Mouse (Mus musculus) kidney, adult 2 months (tissue): ENCODE measurements around the gene Taar8a. TPM values are rescaled to one million over a fixed set of nuclear protein-coding genes. Genes with fewer than 3 reads are reported as not detected.
"Not testable (repeated sequence)": the region's sequence is repeated elsewhere in the genome, so short reads cannot be mapped to it uniquely, and the experiment has no call there.

Experiments used
- DNase-seq: peaks from one replicate; pipeline ENCODE4 v3.0.0; 2021
- H3K27ac ChIP-seq: fragments of 200-500 bp; 2 replicates; pipeline ENCODE4 v1.5.1; 2012; ENCODE audit warnings: low read depth, low read length, control low read depth, inconsistent platforms; ENCODE audit not compliant: insufficient read depth
- H3K27me3 ChIP-seq: fragments of 200-500 bp; replicated peaks from 2 replicates; pipeline ENCODE4 v1.6.1; 2012; ENCODE audit warnings: mild to moderate bottlenecking, moderate library complexity, low read length, inconsistent platforms; ENCODE audit not compliant: control insufficient read depth, insufficient read depth
- H3K36me3 ChIP-seq: fragments of 200-500 bp; 2 replicates; pipeline ENCODE4 v1.6.1; 2012; ENCODE audit warnings: mild to moderate bottlenecking, moderate library complexity, low read length, inconsistent platforms; ENCODE audit not compliant: control insufficient read depth, insufficient read depth
- H3K4me1 ChIP-seq: fragments of 200-500 bp; 2 replicates; pipeline ENCODE4 v1.6.1; 2011; ENCODE audit warnings: low read length; ENCODE audit not compliant: control insufficient read depth, insufficient read depth
- H3K4me3 ChIP-seq: fragments of 200-500 bp; 2 replicates; pipeline ENCODE4 v1.5.1; 2011; ENCODE audit warnings: mild to moderate bottlenecking, low read depth, low read length, control low read depth; ENCODE audit not compliant: insufficient read depth
- CTCF ChIP-seq: fragments of 200-500 bp; conservative IDR thresholded peaks from 2 replicates; pipeline ENCODE4 v1.5.1; 2011; ENCODE audit warnings: low read depth, mild to moderate bottlenecking, control low read depth, low read length, moderate library complexity, mixed read lengths; ENCODE audit not compliant: insufficient read depth, insufficient read length
- POLR2A ChIP-seq: fragments of 200-500 bp; IDR thresholded peaks from one replicate; pipeline ENCODE4 v1.6.1; 2011; ENCODE audit warnings: low read depth, low read length, control low read depth
- WGBS: fragments of 180-500 bp; shearing (Covaris S2); methylation state at CpG from one replicate; pipeline ENCODE4 v1.1.7; 2018; 5-methylcytosine and 5-hydroxymethylcytosine counted together
- polyA plus RNA-seq: library from polyadenylated mRNA; depleted of rRNA; stranded (reverse); fragments of >200 nt; gene quantifications from 2 replicates; pipeline ENCODE4 v1.2.3, GENCODE M21; 2012; rRNA removed

Gene Taar8a
- polyA plus RNA-seq, result not detected in 2 replicates

DNA sequence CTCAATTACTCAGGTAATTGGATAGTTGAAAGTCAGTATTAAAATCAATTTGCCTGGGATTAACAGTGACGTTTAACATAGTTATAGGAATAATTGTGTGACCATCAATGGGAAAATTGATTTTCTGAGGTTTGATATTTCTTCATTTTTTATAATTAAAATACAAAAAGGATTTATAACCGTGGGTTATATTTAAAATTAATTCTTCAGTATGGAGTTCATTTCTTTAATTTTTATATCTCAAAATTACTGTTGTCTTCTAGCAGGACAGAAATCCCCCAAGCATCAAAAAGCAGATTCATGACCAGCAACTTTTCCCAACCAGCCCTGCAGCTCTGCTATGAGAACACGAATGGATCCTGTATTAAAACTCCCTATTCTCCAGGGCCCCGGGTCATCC, at the start of gene Taar8a:
Gene Taar8a (plus strand): TSS at position 301 of the 400 bp plus-strand sequence.
- H3K27ac ChIP-seq, H3K4me3 ChIP-seq, DNase-seq, H3K4me1 ChIP-seq, H3K36me3 ChIP-seq, H3K27me3 ChIP-seq: not testable (repeated sequence)
- 94% methylated on average over 2 of the region's 4 CpGs for WGBS

DNA sequence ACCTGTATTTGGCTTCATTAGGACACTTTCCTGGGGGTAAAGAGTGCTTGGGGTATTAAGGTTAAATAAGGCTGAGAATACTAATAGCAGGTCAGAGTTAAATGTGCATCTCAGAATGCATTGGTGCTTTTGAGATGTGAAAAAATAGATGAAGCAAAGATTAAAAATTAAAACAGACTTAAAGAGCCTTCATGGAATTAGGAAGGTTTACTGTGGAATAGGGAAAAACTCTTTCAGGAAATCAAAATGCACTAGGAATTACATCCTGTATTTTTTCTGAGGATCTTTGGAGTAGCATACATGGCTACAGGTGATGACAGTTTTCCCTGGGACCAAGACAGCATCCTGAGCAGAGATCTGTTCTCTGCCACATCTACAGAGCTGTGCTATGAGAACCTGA, 49.4 kb upstream of the Taar8a start, which contains the start of gene Taar7d:
Gene Taar7d (plus strand): TSS at position 301 of the 400 bp plus-strand sequence.
- TF ChIP-seq CTCF (no peak), POLR2A (no peak)
- Histone ChIP-seq H3K4me3 (no peak within 1 kb of the TSS), H3K27me3 (no peaks in the 10 kb centered on the region), H3K36me3 (no peaks in the 10 kb centered on the region), H3K4me1 (no peaks in the 10 kb centered on the region), H3K27ac (no peak within 1 kb of the TSS)
- DNase-seq, result no peak

DNA sequence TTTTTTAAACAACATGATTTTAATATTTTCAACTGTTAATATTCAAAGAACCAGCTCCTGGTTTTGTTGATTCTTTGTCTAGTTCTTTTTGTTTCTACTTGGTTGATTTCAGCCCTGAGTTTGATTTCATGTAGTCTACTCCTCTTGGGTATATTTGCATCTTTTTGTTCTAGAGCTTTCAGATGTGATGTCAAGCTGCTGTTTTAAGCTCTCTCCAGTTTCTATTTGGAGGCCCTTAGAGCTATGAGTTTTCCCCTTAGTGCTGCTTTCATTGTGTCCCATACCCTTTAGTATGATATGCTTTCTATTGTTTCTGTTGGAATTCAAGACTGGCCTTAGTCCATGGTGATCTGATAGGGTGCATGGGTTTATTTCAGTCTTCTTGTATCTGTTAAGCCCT, 45.0 kb upstream of the Taar8a start:
- Histone ChIP-seq H3K4me1 (no peaks in the 10 kb centered on the region), H3K27me3 (no peaks in the 10 kb centered on the region), H3K4me3 (no peak overlapping the region), H3K27ac (no peak overlapping the region), H3K36me3 (no peaks in the 10 kb centered on the region)
- no peak for DNase-seq
- TF ChIP-seq POLR2A (no peak), CTCF (no peak)

DNA sequence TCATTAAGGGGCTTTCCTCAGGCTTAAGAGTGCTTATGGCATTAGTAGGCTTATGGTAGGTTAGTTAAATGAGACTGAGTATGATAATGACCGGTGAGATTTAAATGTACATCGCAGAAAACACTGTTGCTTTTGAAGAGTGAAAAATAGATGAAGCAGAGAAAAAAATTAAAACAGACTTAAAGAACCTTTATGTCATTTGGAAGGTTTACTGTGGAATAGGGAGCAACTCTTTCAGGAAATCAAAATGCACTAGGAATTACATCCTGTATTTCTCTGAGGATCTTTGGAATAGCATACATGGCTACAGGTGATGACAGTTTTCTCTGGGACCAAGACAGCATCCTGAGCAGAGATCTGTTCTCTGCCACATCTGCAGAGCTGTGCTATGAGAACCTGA, 39.0 kb upstream of the Taar8a start, which contains the start of gene Taar7e:
Gene Taar7e (plus strand): TSS at position 301 of the 400 bp plus-strand sequence.
- DNase-seq, result no peak
- WGBS, result 93% methylated on average over 2 of the region's 2 CpGs
- Histone ChIP-seq H3K4me3 (no peak within 1 kb of the TSS), H3K36me3 (no peaks in the 10 kb centered on the region), H3K4me1 (no peaks in the 10 kb centered on the region), H3K27me3 (no peaks in the 10 kb centered on the region), H3K27ac (no peak within 1 kb of the TSS)
- TF ChIP-seq POLR2A (no peak), CTCF (no peak)

DNA sequence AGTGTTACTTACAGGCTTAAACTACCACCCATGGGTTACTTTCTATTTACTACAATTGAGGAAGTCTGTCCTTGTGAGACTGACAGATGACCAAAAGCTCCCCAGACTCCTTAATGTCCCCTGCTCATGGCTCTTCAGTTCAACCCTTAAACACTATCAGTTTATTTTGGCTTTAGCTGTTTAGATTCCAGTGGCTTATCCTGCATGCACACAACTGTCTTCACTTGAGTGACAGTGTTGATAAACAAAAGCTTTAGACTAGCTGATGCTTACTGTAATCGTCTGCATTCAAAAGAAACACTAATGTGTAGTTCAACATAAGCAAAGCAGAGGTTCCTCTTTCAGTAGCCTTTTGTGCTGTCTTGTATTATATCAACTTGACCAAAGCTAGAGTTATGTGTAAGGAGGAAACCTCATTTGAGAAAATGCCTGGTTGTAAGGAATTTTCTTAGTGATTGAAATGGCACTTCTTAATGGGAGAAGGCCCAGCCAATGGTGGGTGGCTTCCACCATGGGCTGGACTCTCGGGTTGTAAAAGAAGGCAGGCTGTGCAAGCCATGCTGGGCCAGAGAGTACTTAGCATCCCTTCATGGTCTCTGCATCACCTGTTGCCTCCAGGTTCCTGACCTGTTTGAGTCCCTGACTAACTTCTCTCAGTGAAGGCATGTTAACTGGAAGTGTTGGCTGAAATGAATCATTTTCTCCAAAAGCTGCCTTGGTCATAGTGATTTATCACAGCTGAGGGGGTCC, 36.0 kb upstream of the Taar8a start:
- WGBS, result 67% methylated on average over 2 of the region's 2 CpGs
- no peak for TF ChIP-seq POLR2A
- TF ChIP-seq CTCF, result no peak
- Histone ChIP-seq H3K27ac (no peak overlapping the region), H3K36me3 (no peaks in the 10 kb centered on the region), H3K4me3 (no peak overlapping the region), H3K27me3 (no peaks in the 10 kb centered on the region), H3K4me1 (no peaks in the 10 kb centered on the region)
- no peak for DNase-seq

DNA sequence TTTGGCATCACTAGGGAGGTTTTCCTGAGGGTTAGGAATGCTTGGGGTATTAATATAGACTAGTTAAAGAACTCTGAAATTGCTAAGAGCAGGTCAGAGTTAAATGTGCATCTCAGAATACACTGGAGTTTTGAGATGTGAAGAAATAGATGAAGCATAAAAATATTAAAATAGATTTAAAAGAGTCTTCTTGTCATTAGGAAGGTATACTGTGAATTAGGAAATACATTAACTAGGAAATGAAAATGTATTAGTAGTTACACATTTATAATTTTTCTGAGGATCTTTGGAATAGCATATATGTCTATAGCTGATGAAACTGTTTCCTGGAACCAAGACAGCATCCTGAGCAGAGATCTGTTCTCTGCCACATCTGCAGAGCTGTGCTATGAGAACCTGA, 27.1 kb upstream of the Taar8a start, which contains the start of gene Taar7f:
Gene Taar7f (plus strand): TSS at position 301 of the 400 bp plus-strand sequence.
- no peaks in the 10 kb centered on the region for H3K36me3 ChIP-seq
- no peak within 1 kb of the TSS for H3K4me3 ChIP-seq
- no peaks in the 10 kb centered on the region; the same call in 1 of the 2 replicates for H3K27me3 ChIP-seq
- no peaks in the 10 kb centered on the region for H3K4me1 ChIP-seq
- H3K27ac ChIP-seq, result no peak within 1 kb of the TSS
- no peak for DNase-seq
- no peak for TF ChIP-seq POLR2A
- no peak for TF ChIP-seq CTCF

DNA sequence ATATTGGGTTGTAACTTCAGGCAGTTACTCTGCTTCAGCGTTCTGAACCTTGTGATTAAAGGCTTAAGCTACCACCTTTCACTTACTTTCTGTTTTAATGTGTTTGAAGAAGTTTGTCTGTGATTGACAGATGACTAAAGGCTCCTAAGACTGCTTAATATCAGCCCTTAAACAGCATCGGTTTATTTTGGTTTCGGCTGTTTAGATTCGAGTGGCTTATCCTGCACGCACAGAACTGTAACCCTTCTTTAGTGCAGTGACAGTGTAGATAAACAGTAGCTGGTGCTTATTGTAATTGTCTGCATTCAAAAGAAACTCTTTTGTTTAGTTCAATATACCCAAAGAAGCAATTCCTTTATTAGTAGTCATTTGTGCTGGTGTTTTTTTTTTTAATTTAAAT, 24.3 kb upstream of the Taar8a start:
- no peak for TF ChIP-seq POLR2A
- TF ChIP-seq CTCF, result no peak
- WGBS, result 83% methylated on average over 5 of the region's 5 CpGs

More for the DNA sequence above, 24.3 kb upstream of the Taar8a start:
- DNase-seq, result no peak
- Histone ChIP-seq H3K4me1 (no peaks in the 10 kb centered on the region), H3K27ac (no peak overlapping the region), H3K36me3 (no peaks in the 10 kb centered on the region), H3K4me3 (no peak overlapping the region), H3K27me3 (no peaks in the 10 kb centered on the region; the same call in 1 of the 2 replicates)
